Mouse (Mus musculus): ENCODE results near the gene Dstn.

DNA sequence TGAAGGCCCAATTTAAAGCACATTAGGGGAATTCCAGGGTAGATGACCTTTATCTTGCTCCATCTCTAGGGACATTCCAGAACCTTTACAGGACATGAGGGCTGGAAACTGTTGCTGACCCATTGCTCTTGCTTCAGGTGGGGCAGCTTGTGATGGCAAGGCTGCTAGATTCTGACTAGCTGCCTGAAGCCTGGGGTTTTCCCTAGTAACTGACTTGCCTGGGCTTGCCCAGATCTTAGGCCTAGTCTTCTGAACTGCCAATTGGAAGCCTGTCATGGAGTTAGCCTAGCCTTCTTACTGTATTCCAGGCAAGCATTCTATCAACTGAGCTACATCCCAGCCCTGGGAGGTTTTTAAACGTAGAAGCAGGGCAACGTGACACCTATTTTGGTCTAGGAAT, 5.9 kb upstream of the Dstn start:
- TF ChIP-seq CTCF (IDR thresholded peaks at IDR 0.05; ENCODE audit: low read depth, low read length) (no peak), POLR2A (IDR thresholded peaks at IDR 0.05; ENCODE audit: extremely low read depth, insufficient read depth, low read length) (no peak)
